Mouse (Mus musculus) liver, embryonic 14.5 days (tissue): Measurements from ENCODE around the gene Tmem135. TPM values are rescaled to one million over a fixed set of nuclear protein-coding genes. Genes with fewer than 3 reads are reported as not detected.

Experiments used
- ATAC-seq: fragments of 200-750 bp; cut with Nextera tagmentation; 2 replicates; pipeline ENCODE4 v1.8.0; 2017; ENCODE audit warnings: moderate number of reproducible peaks, mild to moderate bottlenecking, moderate library complexity; ENCODE audit not compliant: insufficient read depth
- DNase-seq, 3 experiments: peaks; one replicate each; pipeline ENCODE4 v3.0.0-alpha.2; 2012 to 2013; ENCODE audit warnings: low read depth in 3 of 3, low spot score in 3 of 3
- H3K27ac ChIP-seq: fragments of 300-500 bp; sonication (generic); 2 replicates; pipeline ENCODE4 v1.5.1; 2014; ENCODE audit warnings: moderate library complexity, mild to moderate bottlenecking, control low read depth, inconsistent platforms
- H3K27me3 ChIP-seq: fragments of 300-500 bp; sonication (generic); 2 replicates; pipeline ENCODE4 v1.6.1; 2014; ENCODE audit warnings: mild to moderate bottlenecking, low read length, moderate library complexity; ENCODE audit not compliant: control insufficient read depth, insufficient read depth
- H3K36me3 ChIP-seq: fragments of 300-500 bp; sonication (generic); replicated peaks from 2 replicates; pipeline ENCODE4 v1.6.1; 2014; ENCODE audit warnings: low read depth; ENCODE audit not compliant: control insufficient read depth, insufficient read depth
- H3K4me1 ChIP-seq, 2 experiments: fragments of 200-500 bp in 1 of 2; fragments of 300-500 bp in 1 of 2; sonication (generic) in 1 of 2; replicated peaks; 2 replicates each; pipeline ENCODE4 v1.6.1; 2012 to 2014; ENCODE audit warnings: antibody characterized with exemption in 1 of 2, inconsistent platforms in 1 of 2, low read length in 1 of 2; ENCODE audit not compliant: control insufficient read depth in 2 of 2, insufficient read depth in 2 of 2
- H3K4me2 ChIP-seq: fragments of 300-500 bp; sonication (generic); 2 replicates; pipeline ENCODE4 v1.6.1; 2014; ENCODE audit warnings: low read depth, mild to moderate bottlenecking, control low read depth, moderate library complexity
- H3K4me3 ChIP-seq, 2 experiments: fragments of 200-500 bp in 1 of 2; fragments of 300-500 bp in 1 of 2; sonication (generic) in 1 of 2; 2 replicates each; pipeline ENCODE4 v1.5.1; 2012 to 2014; ENCODE audit warnings: low read depth in 2 of 2, low read length in 2 of 2, mild to moderate bottlenecking in 2 of 2, control low read depth in 1 of 2, inconsistent platforms in 1 of 2, moderate library complexity in 1 of 2; ENCODE audit not compliant: insufficient read depth in 1 of 2
- H3K9ac ChIP-seq: fragments of 300-500 bp; sonication (generic); replicated peaks from 2 replicates; pipeline ENCODE4 v1.6.1; 2014; ENCODE audit warnings: mild to moderate bottlenecking, control low read depth, moderate library complexity
- H3K9me3 ChIP-seq: fragments of 300-500 bp; sonication (generic); 2 replicates; pipeline ENCODE4 v1.6.1; 2016; ENCODE audit warnings: low read length, mixed read lengths; ENCODE audit not compliant: control insufficient read depth
- CTCF ChIP-seq: IDR thresholded peaks from 2 replicates; pipeline ENCODE4 v1.5.1; 2016; ENCODE audit warnings: antibody characterized with exemption, low read depth, control low read depth
- EP300 ChIP-seq: IDR thresholded peaks from 2 replicates; pipeline ENCODE4 v1.6.1; 2016; ENCODE audit warnings: antibody characterized with exemption, low read depth
- whole genome bisulfite sequencing: fragments of 180-500 bp; shearing (Covaris S2); extraction: QIAGEN DNeasy Blood & Tissue Kit; methylation state at CpG from one replicate; pipeline ENCODE4 v1.1.7; 2014; ENCODE audit not compliant: insufficient replicate concordance; 5-methylcytosine and 5-hydroxymethylcytosine counted together
- polyA plus RNA-seq, 2 experiments: library from polyadenylated mRNA; depleted of rRNA in 1 of 2; stranded (reverse) in 1 of 2; unstranded in 1 of 2; fragments of >200 nt; fragmentation: Nextera tagmentation in 1 of 2; extraction: Ambion mirVana in 1 of 2; gene quantifications; 2 replicates each; pipeline versions ENCODE4 v1.2.1 to v1.2.3; 2012 to 2014

Tmem135 gene
- polyA plus RNA-seq, 2 experiments = 5.4 to 12.7 TPM

GRCm38 (mm10) chr7:89437589-89437988 lies 33.6 kb upstream of the Tmem135 start:
- TF ChIP-seq CTCF = peak; percentile 56
- no peak for TF ChIP-seq EP300
- H3K27ac ChIP-seq = no peak overlapping the region
- no peak overlapping the region for H3K9ac ChIP-seq
- ATAC-seq (no peak), DNase-seq (no peak)
- H3K4me1 ChIP-seq = peaks cover 0 to 6% of the 10 kb centered on the region in 2 experiments; a peak in 1 of 4 replicates
- H3K9me3 ChIP-seq = no peaks in the 10 kb centered on the region
- H3K27me3 ChIP-seq = no peaks in the 10 kb centered on the region
- WGBS = 35% methylated on average over 4 of the region's 4 CpGs
- no peaks in the 10 kb centered on the region for H3K36me3 ChIP-seq
- no peak overlapping the region for H3K4me2 ChIP-seq
- no peak overlapping the region for H3K4me3 ChIP-seq

- no peak overlapping the region for H3K4me2 ChIP-seq
- H3K9me3 ChIP-seq = no peaks in the 10 kb centered on the region
- ATAC-seq = no peak
- 50% methylated on average over 5 of the region's 5 CpGs for WGBS
- no peaks in the 10 kb centered on the region for H3K27me3 ChIP-seq
- H3K9ac ChIP-seq = no peak overlapping the region
- H3K4me3 ChIP-seq = no peak overlapping the region
- no peak for DNase-seq
- H3K4me1 ChIP-seq = peaks cover 0 to 6% of the 10 kb centered on the region in 2 experiments; a peak in 1 of 4 replicates
- TF ChIP-seq EP300 (no peak), CTCF (no peak)
- no peak overlapping the region for H3K27ac ChIP-seq
- H3K36me3 ChIP-seq = no peaks in the 10 kb centered on the region
These were observed 32.4 kb upstream of the Tmem135 start for GRCm38 (mm10) chr7:89436404-89436803.

GRCm38 (mm10) chr7:89433893-89434616 lies 30.0 kb upstream of the Tmem135 start:
- 38% methylated on average over 8 of the region's 8 CpGs for WGBS
- ATAC-seq (no peak), DNase-seq (no peak)
- peaks cover 0 to 6% of the 10 kb centered on the region in 2 experiments; a peak in 1 of 4 replicates for H3K4me1 ChIP-seq
- no peaks in the 10 kb centered on the region for H3K27me3 ChIP-seq
- H3K9me3 ChIP-seq = no peaks in the 10 kb centered on the region
- no peak overlapping the region for H3K9ac ChIP-seq
- H3K4me3 ChIP-seq = no peak overlapping the region
- TF ChIP-seq CTCF (no peak), EP300 (no peak)
- H3K4me2 ChIP-seq = no peak overlapping the region
- H3K36me3 ChIP-seq = no peaks in the 10 kb centered on the region
- H3K27ac ChIP-seq = no peak overlapping the region

- no peaks in the 10 kb centered on the region for H3K9me3 ChIP-seq
- no peak overlapping the region for H3K9ac ChIP-seq
- ATAC-seq (no peak), DNase-seq (no peak)
- TF ChIP-seq EP300 (no peak), CTCF (no peak)
- H3K27ac ChIP-seq = no peak overlapping the region
- H3K36me3 ChIP-seq = no peaks in the 10 kb centered on the region
- no peak overlapping the region for H3K4me3 ChIP-seq
- H3K4me1 ChIP-seq = peaks cover 0 to 6% of the 10 kb centered on the region in 2 experiments; a peak in 1 of 4 replicates
- H3K27me3 ChIP-seq = no peaks in the 10 kb centered on the region
- H3K4me2 ChIP-seq = no peak overlapping the region
- 53% methylated on average over 9 of the region's 9 CpGs for WGBS
These were observed 29.3 kb upstream of the Tmem135 start for GRCm38 (mm10) chr7:89433193-89433892.

GRCm38 (mm10) chr7:89431185-89431584 lies 27.2 kb upstream of the Tmem135 start:
- WGBS = 60% methylated on average over 2 of the region's 2 CpGs
- Histone ChIP-seq H3K27me3 (no peaks in the 10 kb centered on the region), H3K36me3 (no peaks in the 10 kb centered on the region), H3K4me2 (no peak overlapping the region), H3K9ac (no peak overlapping the region), H3K4me3 (no peak overlapping the region), H3K9me3 (no peaks in the 10 kb centered on the region), H3K4me1 (peaks cover 0 to 8% of the 10 kb centered on the region in 2 experiments; a peak in 2 of 4 replicates), H3K27ac (no peak overlapping the region)
- ATAC-seq = no peak
- DNase-seq = no peak
- TF ChIP-seq EP300 (no peak), CTCF (no peak)
